11 mouse cellular contexts compared by ENCODE assay signal in the genomic region with DNA sequence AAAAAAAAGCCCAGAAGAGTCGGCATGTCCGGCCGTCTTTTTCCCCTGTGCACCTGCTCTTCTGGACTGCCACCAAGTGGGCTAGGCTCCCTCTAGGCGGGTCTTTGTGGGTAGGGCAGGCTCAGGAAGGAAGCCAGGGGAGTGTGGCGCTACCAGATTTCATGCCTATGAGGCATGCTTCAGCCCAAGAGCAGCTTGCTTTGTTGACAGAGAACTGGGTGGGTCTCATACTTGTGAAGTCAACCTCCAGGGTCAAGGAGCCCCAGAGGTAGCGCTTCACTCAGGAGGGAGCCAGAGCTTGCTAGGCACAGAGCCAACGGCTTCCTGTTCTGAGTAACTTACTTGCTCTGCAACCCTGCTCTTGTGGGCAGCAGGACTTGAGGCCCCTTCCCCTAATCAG. TPM values are rescaled to one million over a fixed set of nuclear protein-coding genes. Genes with fewer than 3 reads are reported as not detected.
DNase-seq lines count a peak whose midpoint lies in the region; ATAC-seq and TF ChIP-seq lines count a peak whose summit lies in the region.
"Had no signal": no experiment of that assay in that cellular context is flagged by ENCODE, and none has a peak within 500 bp of the region (broad histone marks: within the 10 kb centered on the region; RNA-seq: fewer than 3 reads in every experiment).

No protein-coding gene starts in this region.

- no peak overlapping the region for H3ac ChIP-seq in myocyte (ENCODE audit: control insufficient read depth, insufficient read length)

- peaks cover 30% of the 10 kb centered on the region for H3K4me1 ChIP-seq in liver, embryonic 12.5 days

- no peaks in the 10 kb centered on the region for H3K9me3 ChIP-seq in liver, embryonic 12.5 days (replicated peaks)

- H3K4me2 ChIP-seq in myocyte (ENCODE audit: low read depth), result no peak overlapping the region
- no peak overlapping the region for H3K4me2 ChIP-seq in liver, embryonic 12.5 days

- WGBS in liver, embryonic 12.5 days (ENCODE audit: insufficient replicate concordance), result 50% methylated on average over 7 of the region's 7 CpGs

- TF ChIP-seq CTCF in layer of hippocampus, adult 2 months (conservative IDR thresholded peaks at IDR 0.05), result peak; percentile 24; the same call in 1 of the 2 replicates

- H3K4me3 ChIP-seq in layer of hippocampus, adult 2 months, result no peak overlapping the region
- no peak overlapping the region for H3K4me3 ChIP-seq in myocyte
- no peak overlapping the region for H3K4me3 ChIP-seq in liver, embryonic 12.5 days

- TF ChIP-seq POLR2A in myocyte (IDR thresholded peaks at IDR 0.05; ENCODE audit: insufficient read length, low read depth), result no peak

- no peak overlapping the region for H3K27ac ChIP-seq in layer of hippocampus, adult 2 months
- no peak overlapping the region for H3K27ac ChIP-seq in liver, embryonic 12.5 days
- H3K27ac ChIP-seq: hindbrain, postnatal 0 days had no signal

- no peak for ATAC-seq in liver, embryonic 12.5 days
- ATAC-seq: hindbrain, postnatal 0 days had no signal

- DNase-seq in layer of hippocampus, adult 2 months (ENCODE audit: low spot score in 2 of 2), result no peak
- no peak for DNase-seq in layer of hippocampus, postnatal 36 days
- peak; percentile 56 for DNase-seq in heart, adult 8-10 months (ENCODE audit: low spot score)
- peak; percentile 75 for DNase-seq in kidney, postnatal 10 days
- no peak for DNase-seq in neural tube, embryonic 10.5 days (ENCODE audit: extremely low spot score, low spot score)
- no peak for DNase-seq in layer of hippocampus, adult 9-11 months

- H3K79me2 ChIP-seq in myocyte (ENCODE audit: control insufficient read depth, insufficient read depth), result no peaks in the 10 kb centered on the region

- H3K9ac ChIP-seq in liver, embryonic 12.5 days, result no peak overlapping the region

- H3K27me3 ChIP-seq in myocyte (ENCODE audit: control insufficient read depth, insufficient read depth, insufficient read length), result no peaks in the 10 kb centered on the region
- H3K27me3 ChIP-seq in liver, embryonic 12.5 days (replicated peaks), result peaks cover 29% of the 10 kb centered on the region

- H3K36me3 ChIP-seq in myocyte (ENCODE audit: control insufficient read depth, insufficient read depth), result no peaks in the 10 kb centered on the region
- no peaks in the 10 kb centered on the region for H3K36me3 ChIP-seq in liver, embryonic 12.5 days

TF ChIP-seq in myocyte, 11 proteins besides CTCF, POLR2A, EP300 and RAD21:
- TF ChIP-seq MYOG (IDR thresholded peaks at IDR 0.05; ENCODE audit: control insufficient read depth in 1 of 3, insufficient read depth in 1 of 3, insufficient read length in 2 of 3, low read depth in 2 of 3) (peak in 2 of 3 experiments; percentile 33 to 75), E2F4 (IDR thresholded peaks at IDR 0.05; ENCODE audit: insufficient read depth) (no peak), MYOD1 (IDR thresholded peaks at IDR 0.05; ENCODE audit: control insufficient read depth in 1 of 3, insufficient read length in 2 of 3, low read depth in 2 of 3) (peak in 2 of 3 experiments; percentile 37 to 53)

RNA-seq across cellular contexts. Expression of gene Nectin2, which starts 3.3 kb away (rescaled TPM):
- total RNA-seq in layer of hippocampus, adult 2 months (2021), result 1 to 10 TPM; 4.5 to 5.9 TPM
- 1 to 10 TPM; 5.2 to 5.8 TPM for total RNA-seq in layer of hippocampus, postnatal 36 days (2021)
- 10 to 100 TPM; 24.8 to 37.3 (median 34.9) TPM for total RNA-seq in heart, adult 8-10 months (2022)
- 27.1 TPM for polyA plus RNA-seq in myocyte (2012; fragmentation: generic; extraction: Trizol)
- 31.9 and 34.4 TPM in 2 replicates for polyA plus RNA-seq in liver, embryonic 12.5 days (2016; fragmentation: Nextera tagmentation; extraction: Ambion mirVana)

RNA-seq across cellular contexts. Expression of gene Bcam, which starts 17.2 kb away (rescaled TPM):
- 10 to 100 TPM in 1 of 2 experiments, 1 to 10 TPM in 1; 9.2 to 14.8 TPM for total RNA-seq in layer of hippocampus, adult 2 months (2021)
- total RNA-seq in layer of hippocampus, postnatal 36 days (2021), result 1 to 10 TPM; 9.5 to 9.8 TPM
- total RNA-seq in heart, adult 8-10 months (2022), result 100 to 1,000 TPM; 185 to 199 (median 197) TPM
- 29.3 TPM for polyA plus RNA-seq in myocyte (2012; fragmentation: generic; extraction: Trizol)
- polyA plus RNA-seq in liver, embryonic 12.5 days (2016; fragmentation: Nextera tagmentation; extraction: Ambion mirVana), result 11.1 and 11.3 TPM in 2 replicates

RNA-seq across cellular contexts. Expression of gene Tomm40, which starts 38.3 kb away (rescaled TPM):
- total RNA-seq in layer of hippocampus, adult 2 months (2021), result 100 to 1,000 TPM; 110 TPM
- 100 to 1,000 TPM; 110 to 115 TPM for total RNA-seq in layer of hippocampus, postnatal 36 days (2021)
- 100 to 1,000 TPM in 1 of 4 experiments, 10 to 100 TPM in 3; 94.0 to 101 (median 99.2) TPM for total RNA-seq in heart, adult 8-10 months (2022)
- 112 TPM for polyA plus RNA-seq in myocyte (2012; fragmentation: generic; extraction: Trizol)
- 188 and 207 TPM in 2 replicates for polyA plus RNA-seq in liver, embryonic 12.5 days (2016; fragmentation: Nextera tagmentation; extraction: Ambion mirVana)

RNA-seq across cellular contexts. Expression of gene Cblc, which starts 43.0 kb away (rescaled TPM):
- total RNA-seq in layer of hippocampus, adult 2 months (2021), result not detected
- not detected for total RNA-seq in layer of hippocampus, postnatal 36 days (2021)
- total RNA-seq in heart, adult 8-10 months (2022), result under 1 TPM in 2 of 4 experiments, not detected in 2; 0.37 to 0.76 TPM
- polyA plus RNA-seq in myocyte (2012; fragmentation: generic; extraction: Trizol), result 0.90 TPM
- polyA plus RNA-seq in liver, embryonic 12.5 days (2016; fragmentation: Nextera tagmentation; extraction: Ambion mirVana), result 0.95 and 1.0 TPM in 2 replicates
- total RNA-seq: hindbrain, postnatal 0 days; left cerebral cortex, postnatal 25 days; megakaryocyte, adult 5-6 weeks had no signal

RNA-seq across cellular contexts. Expression of gene Apoe, which starts 54.6 kb away (rescaled TPM):
- total RNA-seq in layer of hippocampus, adult 2 months (2021), result 1,000 to 10,000 TPM; 2,242 to 2,264 TPM
- total RNA-seq in layer of hippocampus, postnatal 36 days (2021), result 1,000 to 10,000 TPM; 2,147 to 2,303 TPM
- 100 to 1,000 TPM; 172 to 309 (median 253) TPM for total RNA-seq in heart, adult 8-10 months (2022)
- 2.3 TPM for polyA plus RNA-seq in myocyte (2012; fragmentation: generic; extraction: Trizol)
- 1,254 and 1,289 TPM in 2 replicates for polyA plus RNA-seq in liver, embryonic 12.5 days (2016; fragmentation: Nextera tagmentation; extraction: Ambion mirVana)

Comparison
In these comparisons a context has a peak if more than half of its experiments do, and no peak if none do; other contexts are left out.
1. DNase-seq: peak in heart, adult 8-10 months (single experiment) and kidney, postnatal 10 days (single experiment); none in layer of hippocampus, adult 2 months (0 of 2), layer of hippocampus, postnatal 36 days (0 of 2), neural tube, embryonic 10.5 days (single experiment) and layer of hippocampus, adult 9-11 months (single experiment).
2. RNA of gene Bcam, which starts 17.2 kb away (total RNA-seq): 185 to 199 TPM in heart, adult 8-10 months; 9.2 to 14.8 TPM in layer of hippocampus, adult 2 months and 9.5 to 9.8 TPM in layer of hippocampus, postnatal 36 days; every median in the first group is over 10 times any median in the second.